Mouse (Mus musculus): ENCODE results near the gene Mbd5. TPM values are rescaled to one million over a fixed set of nuclear protein-coding genes. Genes with fewer than 3 reads are reported as not detected.

Mbd5 gene
- total and polyA plus RNA-seq, 3 experiments = 4.4 to 8.7 TPM; not detected in 1

DNA sequence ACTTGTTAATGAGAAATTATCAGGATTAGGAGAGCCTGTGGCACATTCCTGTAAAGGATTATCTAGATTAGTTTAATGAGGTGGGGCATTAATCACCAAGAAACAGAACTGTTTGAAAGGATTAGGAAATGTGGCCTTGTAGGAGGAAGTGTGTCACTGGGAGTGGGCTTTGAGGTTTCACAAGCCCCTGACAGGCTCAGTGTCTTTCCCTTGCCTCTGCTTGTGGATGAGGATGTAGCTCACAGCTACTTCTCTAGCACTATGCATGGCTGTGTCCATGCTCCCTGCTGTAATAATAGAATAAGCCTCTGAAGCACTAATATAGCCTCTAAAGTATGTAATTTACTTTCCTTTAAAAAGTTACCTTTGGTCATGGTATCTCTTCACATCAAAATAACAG is 33.5 kb upstream of the Mbd5 start:
- peaks cover 2 to 38% of the 10 kb centered on the region in 2 experiments; a peak in 3 of 4 replicates for H3K36me3 ChIP-seq (ENCODE audit: control insufficient read depth in 1 of 2, insufficient read depth in 2 of 2, low read length in 2 of 2)
- TF ChIP-seq EP300 (IDR thresholded peaks at IDR 0.05; ENCODE audit: low read depth in 1 of 2, low read length in 2 of 2) (0 out of 4 replicates have a peak, but pooled peaks of 1 of the 2 experiments have one; percentile 12), TCF12 (IDR thresholded peaks at IDR 0.05; ENCODE audit: low read depth, low read length) (no peak)
- no peaks in the 10 kb centered on the region for H3K79me2 ChIP-seq (ENCODE audit: control insufficient read depth, insufficient read depth, low read length, poor library complexity)
- no peak overlapping the region for H3K4me3 ChIP-seq (ENCODE audit: control insufficient read depth in 1 of 2, insufficient read depth in 1 of 2, low read depth in 2 of 2, low read length in 2 of 2)
- no peak overlapping the region for H3K27ac ChIP-seq (ENCODE audit: control insufficient read depth, low read depth, low read length)
- no peaks in the 10 kb centered on the region for H3K9me3 ChIP-seq (replicated peaks; ENCODE audit: insufficient read depth, low read length)
- 0 out of 4 replicates have a peak, but pooled peaks cover 0 to 2% of the 10 kb centered on the region in 2 experiments for H3K4me1 ChIP-seq (ENCODE audit: control insufficient read depth in 1 of 2, insufficient read depth in 2 of 2, low read length in 2 of 2)
- no peak for DNase-seq (ENCODE audit: low read depth, low spot score)
- no peaks in the 10 kb centered on the region for H3K27me3 ChIP-seq (ENCODE audit: control insufficient read depth in 1 of 2, insufficient read depth in 2 of 2, low read length in 2 of 2)
- H3K9ac ChIP-seq (ENCODE audit: control insufficient read depth, low read depth, low read length, poor library complexity, severe bottlenecking) = no peak overlapping the region

GRCm38 (mm10) chr2:48935058-48935457 is 14.2 kb upstream of the Mbd5 start:
- Histone ChIP-seq H3K27ac (ENCODE audit: control insufficient read depth, low read depth, low read length) (no peak overlapping the region), H3K9ac (ENCODE audit: control insufficient read depth, low read depth, low read length, poor library complexity, severe bottlenecking) (no peak overlapping the region), H3K36me3 (ENCODE audit: control insufficient read depth in 1 of 2, insufficient read depth in 2 of 2, low read length in 2 of 2) (peaks cover 25 to 78% of the 10 kb centered on the region in 2 experiments), H3K27me3 (ENCODE audit: control insufficient read depth in 1 of 2, insufficient read depth in 2 of 2, low read length in 2 of 2) (no peaks in the 10 kb centered on the region), H3K4me3 (ENCODE audit: control insufficient read depth in 1 of 2, insufficient read depth in 1 of 2, low read depth in 2 of 2, low read length in 2 of 2) (no peak overlapping the region), H3K79me2 (ENCODE audit: control insufficient read depth, insufficient read depth, low read length, poor library complexity) (peaks cover 3% of the 10 kb centered on the region; the same call in 1 of the 2 replicates), H3K9me3 (replicated peaks; ENCODE audit: insufficient read depth, low read length) (no peaks in the 10 kb centered on the region), H3K4me1 (ENCODE audit: control insufficient read depth in 1 of 2, insufficient read depth in 2 of 2, low read length in 2 of 2) (peaks cover 0 to 17% of the 10 kb centered on the region in 2 experiments; a peak in 2 of 4 replicates)
- no peak for DNase-seq (ENCODE audit: low read depth, low spot score)
- no peak for TF ChIP-seq RCOR1 (IDR thresholded peaks at IDR 0.05; ENCODE audit: low read depth, low read length)
- TF ChIP-seq GATA1 (IDR thresholded peaks at IDR 0.05; ENCODE audit: low read depth, low read length) = peak; percentile 35; the same call in 1 of the 2 replicates
- no peak for TF ChIP-seq MXI1 (IDR thresholded peaks at IDR 0.05; ENCODE audit: low read depth, low read length)
- no peak for TF ChIP-seq USF1 (IDR thresholded peaks at IDR 0.05; ENCODE audit: low read depth, low read length)
- TF ChIP-seq EP300 (IDR thresholded peaks at IDR 0.05; ENCODE audit: low read depth in 1 of 2, low read length in 2 of 2) = no peak

GRCm38 (mm10) chr2:48947761-48948160 is 1.5 kb upstream of the Mbd5 start:
- DNase-seq (ENCODE audit: low read depth, low spot score) = peak; percentile 46
- no peak for TF ChIP-seq GATA1 (IDR thresholded peaks at IDR 0.05; ENCODE audit: low read depth, low read length)
- TF ChIP-seq BHLHE40 (IDR thresholded peaks at IDR 0.05; ENCODE audit: borderline replicate concordance, low read depth, low read length) = no peak
- no peak for TF ChIP-seq HCFC1 (IDR thresholded peaks at IDR 0.05; ENCODE audit: low read depth, low read length)
- TF ChIP-seq ZKSCAN1 (IDR thresholded peaks at IDR 0.05; ENCODE audit: low read depth, low read length) = no peak
- TF ChIP-seq MAX (IDR thresholded peaks at IDR 0.05; ENCODE audit: low read length) = no peak
- TF ChIP-seq MXI1 (IDR thresholded peaks at IDR 0.05; ENCODE audit: low read depth, low read length) = peak; percentile 32; the same call in 1 of the 2 replicates
- TF ChIP-seq USF2 (IDR thresholded peaks at IDR 0.05; ENCODE audit: borderline replicate concordance in 1 of 2, insufficient read depth in 1 of 2, low read depth in 1 of 2, low read length in 2 of 2) = no peak
- TF ChIP-seq MEF2A (IDR thresholded peaks at IDR 0.05; ENCODE audit: extremely low read depth, insufficient replicate concordance, low read depth, low read length, poor library complexity, severe bottlenecking) = no peak
- 0 out of 4 replicates have a peak, but pooled peaks of 1 of the 2 experiments have one; percentile 14 for TF ChIP-seq EP300 (IDR thresholded peaks at IDR 0.05; ENCODE audit: low read depth in 1 of 2, low read length in 2 of 2)
- TF ChIP-seq JUND (IDR thresholded peaks at IDR 0.05; ENCODE audit: low read depth, low read length) = no peak
- peak; percentile 30; the same call in 1 of the 2 replicates for TF ChIP-seq SIN3A (IDR thresholded peaks at IDR 0.05; ENCODE audit: low read length)
- no peak for TF ChIP-seq MAZ (IDR thresholded peaks at IDR 0.05; ENCODE audit: low read depth, low read length)
- TF ChIP-seq MYC (IDR thresholded peaks at IDR 0.05; ENCODE audit: low read depth, low read length) = no peak
- no peak for TF ChIP-seq TBP (IDR thresholded peaks at IDR 0.05; ENCODE audit: low read depth, low read length)
- TF ChIP-seq POLR2AphosphoS2 (IDR thresholded peaks at IDR 0.05; ENCODE audit: low read length) = no peak
- no peak for TF ChIP-seq ZMIZ1 (IDR thresholded peaks at IDR 0.05; ENCODE audit: low read depth, low read length)
- no peak for TF ChIP-seq SMC3 (IDR thresholded peaks at IDR 0.05; ENCODE audit: low read depth, low read length)
- no peak for TF ChIP-seq UBTF (IDR thresholded peaks at IDR 0.05; ENCODE audit: borderline replicate concordance, insufficient read depth, low read depth, low read length)
- no peak for TF ChIP-seq TAL1 (IDR thresholded peaks at IDR 0.05; ENCODE audit: low read length)
- TF ChIP-seq RCOR1 (IDR thresholded peaks at IDR 0.05; ENCODE audit: low read depth, low read length) = no peak
- no peak for TF ChIP-seq KAT2A (conservative IDR thresholded peaks at IDR 0.05; ENCODE audit: low read depth, low read length)
- TF ChIP-seq USF1 (IDR thresholded peaks at IDR 0.05; ENCODE audit: low read depth, low read length) = no peak
- TF ChIP-seq GABPA (IDR thresholded peaks at IDR 0.05; ENCODE audit: low read depth, low read length) = no peak
- H3K27me3 ChIP-seq (ENCODE audit: control insufficient read depth in 1 of 2, insufficient read depth in 2 of 2, low read length in 2 of 2) = no peaks in the 10 kb centered on the region
- no peaks in the 10 kb centered on the region for H3K9me3 ChIP-seq (replicated peaks; ENCODE audit: insufficient read depth, low read length)
- H3K27ac ChIP-seq (ENCODE audit: control insufficient read depth, low read depth, low read length) = no peak overlapping the region
- peak overlapping the region; percentile 93 for H3K9ac ChIP-seq (ENCODE audit: control insufficient read depth, low read depth, low read length, poor library complexity, severe bottlenecking)
- peaks cover 0 to 19% of the 10 kb centered on the region in 2 experiments; a peak in 3 of 4 replicates for H3K4me1 ChIP-seq (ENCODE audit: control insufficient read depth in 1 of 2, insufficient read depth in 2 of 2, low read length in 2 of 2)
- peaks cover 16 to 39% of the 10 kb centered on the region in 2 experiments for H3K36me3 ChIP-seq (ENCODE audit: control insufficient read depth in 1 of 2, insufficient read depth in 2 of 2, low read length in 2 of 2)
- peak overlapping the region; percentile 61 to 83 for H3K4me3 ChIP-seq (ENCODE audit: control insufficient read depth in 1 of 2, insufficient read depth in 1 of 2, low read depth in 2 of 2, low read length in 2 of 2)
- H3K79me2 ChIP-seq (ENCODE audit: control insufficient read depth, insufficient read depth, low read length, poor library complexity) = peaks cover 49% of the 10 kb centered on the region
